Comparison of ENCODE assay signal across 8 mouse cellular contexts in genomic region chr6:119104246-119104645, GRCm38 (mm10).
DNase-seq lines count a peak whose midpoint lies in the region; ATAC-seq and TF ChIP-seq lines count a peak whose summit lies in the region.

No protein-coding gene starts in this region.

- DNase-seq in adrenal gland, adult (ENCODE audit: inconsistent age in 2 of 2, low spot score in 1 of 2): peak; percentile 87 to 95
- DNase-seq in cerebellum, postnatal 4 days (ENCODE audit: low spot score in 2 of 2): peak; percentile 75 to 86
- peak; percentile 49 for DNase-seq in heart, adult 8-10 months (ENCODE audit: low spot score)
- DNase-seq in layer of hippocampus, postnatal 36 days: peak; percentile 81 to 83
- DNase-seq in midbrain, embryonic 10.5 days (ENCODE audit: low spot score): peak; percentile 81
- DNase-seq in spleen, adult 2 months (ENCODE audit: low read depth in 1 of 2, low spot score in 2 of 2): peak in 1 of 2 experiments; percentile 19

- no peak overlapping the region for H3K4me3 ChIP-seq in E14TG2a.4 (replicated peaks; ENCODE audit: low read length)
- no peak overlapping the region for H3K4me3 ChIP-seq in midbrain, embryonic 10.5 days
- no peak overlapping the region for H3K4me3 ChIP-seq in spleen, adult 2 months (ENCODE audit: extremely low read depth, insufficient read depth, insufficient read length)

- peaks cover 45% of the 10 kb centered on the region for H3K27me3 ChIP-seq in E14TG2a.4 (ENCODE audit: insufficient read depth, low read length)
- H3K27me3 ChIP-seq in midbrain, embryonic 10.5 days (ENCODE audit: low read depth, poor library complexity, severe bottlenecking): peaks cover 55% of the 10 kb centered on the region
- peaks cover 23% of the 10 kb centered on the region for H3K27me3 ChIP-seq in spleen, adult 2 months (ENCODE audit: control insufficient read depth, insufficient read depth, low read length)

- no peak for ATAC-seq in erythroid progenitor cell, adult 5-6 weeks (replicated peaks; ENCODE audit: low FRiP score, poor library complexity, severe bottlenecking)

- peaks cover 11% of the 10 kb centered on the region; the same call in 1 of the 2 replicates for H3K4me1 ChIP-seq in E14TG2a.4 (replicated peaks; ENCODE audit: low read depth, low read length)
- H3K4me1 ChIP-seq in midbrain, embryonic 10.5 days: peaks cover 31% of the 10 kb centered on the region
- H3K4me1 ChIP-seq in spleen, adult 2 months (ENCODE audit: control insufficient read depth, insufficient read depth, insufficient read length): no peaks in the 10 kb centered on the region; the same call in 1 of the 2 replicates

- H3K36me3 ChIP-seq in E14TG2a.4 (ENCODE audit: insufficient read depth, low read length): no peaks in the 10 kb centered on the region
- no peaks in the 10 kb centered on the region for H3K36me3 ChIP-seq in midbrain, embryonic 10.5 days
- no peaks in the 10 kb centered on the region for H3K36me3 ChIP-seq in spleen, adult 2 months (ENCODE audit: control insufficient read depth, insufficient read depth, low read length)

- no peak overlapping the region for H3K27ac ChIP-seq in midbrain, embryonic 10.5 days (replicated peaks)
- H3K27ac ChIP-seq in spleen, adult 2 months (ENCODE audit: insufficient read depth, low read length): no peak overlapping the region

- WGBS in midbrain, embryonic 10.5 days: 38% methylated on average over 8 of the region's 8 CpGs
- WGBS in spleen, adult 2 months: 39% methylated on average over 8 of the region's 8 CpGs

- no peaks in the 10 kb centered on the region for H3K9me3 ChIP-seq in E14TG2a.4 (ENCODE audit: low read length)
- no peaks in the 10 kb centered on the region for H3K9me3 ChIP-seq in midbrain, embryonic 10.5 days (replicated peaks)

- TF ChIP-seq CTCF in E14TG2a.4 (conservative IDR thresholded peaks at IDR 0.05; ENCODE audit: low read length): peak; percentile 55
- peak; percentile 25; the same call in 1 of the 2 replicates for TF ChIP-seq CTCF in spleen, adult 2 months (IDR thresholded peaks at IDR 0.05; ENCODE audit: extremely low read depth, insufficient read depth, insufficient read length, insufficient replicate concordance)

- no peak for TF ChIP-seq POLR2A in spleen, adult 2 months (IDR thresholded peaks at IDR 0.05; ENCODE audit: low read depth, low read length)
